Mouse (Mus musculus) liver, embryonic 14.5 days (tissue): ENCODE results near the gene Pxylp1.
"Not testable (repeated sequence)": the region's sequence is repeated elsewhere in the genome, so short reads cannot be mapped to it uniquely, and the experiment has no call there.

Source experiments
- CTCF ChIP-seq: IDR thresholded peaks from 2 replicates; pipeline ENCODE4 v1.5.1; 2016; ENCODE audit warnings: antibody characterized with exemption, low read depth, control low read depth
- EP300 ChIP-seq: IDR thresholded peaks from 2 replicates; pipeline ENCODE4 v1.6.1; 2016; ENCODE audit warnings: antibody characterized with exemption, low read depth

DNA sequence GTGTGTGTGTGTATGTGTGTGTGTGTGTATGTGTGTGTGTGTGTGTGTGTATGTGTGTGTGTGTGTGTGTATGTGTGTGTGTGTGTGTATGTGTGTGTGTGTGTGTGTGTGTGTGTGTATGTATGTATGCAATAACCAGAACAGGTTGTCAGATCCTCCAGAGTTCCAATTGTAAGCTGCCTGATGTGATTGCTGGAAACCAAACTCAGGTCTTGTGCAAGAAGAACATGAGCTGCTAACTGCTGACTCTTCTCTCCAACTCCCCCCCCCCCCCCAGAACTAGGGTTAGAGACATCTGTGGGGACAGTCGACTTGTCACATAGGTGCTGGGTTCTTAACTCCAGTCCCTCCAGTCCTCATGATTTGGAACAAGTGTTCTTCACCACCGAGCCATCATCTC is 44.0 kb upstream of the Pxylp1 start:
- TF ChIP-seq CTCF, EP300: not testable (repeated sequence)
